Mouse (Mus musculus): Measurements from ENCODE around the gene Tubg2. TPM values are rescaled to one million over a fixed set of nuclear protein-coding genes. Genes with fewer than 3 reads are reported as not detected.

Tubg2 gene
- total RNA-seq, 1 experiment, result 0.31 TPM

GRCm38 (mm10) chr11:101148751-101149150 lies 7.0 kb upstream of the Tubg2 start:
- no peaks in the 10 kb centered on the region for H3K9me3 ChIP-seq (ENCODE audit: control insufficient read depth, insufficient read depth, low read depth, low read length)
- in situ Hi-C loops (cut with MboI; ENCODE audit: low sequenced_read_pairs in 2 of 2, unreplicated experiment in 2 of 2), result no loop called here
- peaks cover 1 to 4% of the 10 kb centered on the region in 2 experiments; a peak in 2 of 4 replicates for H3K4me1 ChIP-seq (ENCODE audit: control insufficient read depth in 2 of 2, insufficient read depth in 2 of 2, low read length in 2 of 2, poor library complexity in 1 of 2)
- TF ChIP-seq ZC3H11A (IDR thresholded peaks at IDR 0.05; ENCODE audit: borderline replicate concordance, low read depth, low read length) (no peak), HCFC1 (IDR thresholded peaks at IDR 0.05; ENCODE audit: borderline replicate concordance, insufficient read depth, low read length) (no peak), CHD2 (IDR thresholded peaks at IDR 0.05; ENCODE audit: low read depth, low read length) (no peak), ZNF384 (IDR thresholded peaks at IDR 0.05; ENCODE audit: low read depth, low read length) (no peak), MAFK (IDR thresholded peaks at IDR 0.05; ENCODE audit: insufficient read depth, low read depth, low read length) (no peak)
- no peak overlapping the region for H3K9ac ChIP-seq (ENCODE audit: insufficient read depth, low read depth, low read length, poor library complexity, severe bottlenecking)
- no peaks in the 10 kb centered on the region for H3K36me3 ChIP-seq (ENCODE audit: control insufficient read depth, insufficient read depth, low read length, poor library complexity, severe bottlenecking)
- H3K4me3 ChIP-seq (ENCODE audit: insufficient read depth in 1 of 2, low read depth in 1 of 2, low read length in 2 of 2, poor library complexity in 1 of 2, severe bottlenecking in 1 of 2), result no peak overlapping the region
- DNase-seq (ENCODE audit: low read depth, low spot score), result no peak
- H3K27ac ChIP-seq (ENCODE audit: insufficient read depth, low read depth, low read length, poor library complexity, severe bottlenecking), result no peak overlapping the region

- Histone ChIP-seq H3K27ac (ENCODE audit: insufficient read depth, low read depth, low read length, poor library complexity, severe bottlenecking) (no peak overlapping the region), H3K4me3 (ENCODE audit: insufficient read depth in 1 of 2, low read depth in 1 of 2, low read length in 2 of 2, poor library complexity in 1 of 2, severe bottlenecking in 1 of 2) (no peak overlapping the region), H3K9ac (ENCODE audit: insufficient read depth, low read depth, low read length, poor library complexity, severe bottlenecking) (no peak overlapping the region), H3K36me3 (ENCODE audit: control insufficient read depth, insufficient read depth, low read length, poor library complexity, severe bottlenecking) (no peaks in the 10 kb centered on the region), H3K9me3 (ENCODE audit: control insufficient read depth, insufficient read depth, low read depth, low read length) (no peaks in the 10 kb centered on the region), H3K4me1 (ENCODE audit: control insufficient read depth in 2 of 2, insufficient read depth in 2 of 2, low read length in 2 of 2, poor library complexity in 1 of 2) (peaks cover 1 to 4% of the 10 kb centered on the region in 2 experiments; a peak in 2 of 4 replicates)
- in situ Hi-C loops (cut with MboI; ENCODE audit: low sequenced_read_pairs in 2 of 2, unreplicated experiment in 2 of 2), result no loop called here
- DNase-seq (ENCODE audit: low read depth, low spot score), result no peak
- TF ChIP-seq CHD2 (IDR thresholded peaks at IDR 0.05; ENCODE audit: low read depth, low read length) (no peak), ZNF384 (IDR thresholded peaks at IDR 0.05; ENCODE audit: low read depth, low read length) (no peak), MAFK (IDR thresholded peaks at IDR 0.05; ENCODE audit: insufficient read depth, low read depth, low read length) (no peak), ZC3H11A (IDR thresholded peaks at IDR 0.05; ENCODE audit: borderline replicate concordance, low read depth, low read length) (no peak), HCFC1 (IDR thresholded peaks at IDR 0.05; ENCODE audit: borderline replicate concordance, insufficient read depth, low read length) (no peak)
Measured at GRCm38 (mm10) chr11:101149178-101150105, 6.3 kb upstream of the Tubg2 start.

GRCm38 (mm10) chr11:101151063-101151462 lies 4.6 kb upstream of the Tubg2 start:
- TF ChIP-seq HCFC1 (IDR thresholded peaks at IDR 0.05; ENCODE audit: borderline replicate concordance, insufficient read depth, low read length), result no peak
- TF ChIP-seq MAFK (IDR thresholded peaks at IDR 0.05; ENCODE audit: insufficient read depth, low read depth, low read length), result no peak
- no peak for TF ChIP-seq ZC3H11A (IDR thresholded peaks at IDR 0.05; ENCODE audit: borderline replicate concordance, low read depth, low read length)
- TF ChIP-seq ZNF384 (IDR thresholded peaks at IDR 0.05; ENCODE audit: low read depth, low read length), result peak; percentile 77
- no peak for TF ChIP-seq CHD2 (IDR thresholded peaks at IDR 0.05; ENCODE audit: low read depth, low read length)
- no peak overlapping the region for H3K9ac ChIP-seq (ENCODE audit: insufficient read depth, low read depth, low read length, poor library complexity, severe bottlenecking)
- in situ Hi-C loops (cut with MboI; ENCODE audit: low sequenced_read_pairs in 2 of 2, unreplicated experiment in 2 of 2), result no loop called here
- H3K4me3 ChIP-seq (ENCODE audit: insufficient read depth in 1 of 2, low read depth in 1 of 2, low read length in 2 of 2, poor library complexity in 1 of 2, severe bottlenecking in 1 of 2), result no peak overlapping the region
- H3K27ac ChIP-seq (ENCODE audit: insufficient read depth, low read depth, low read length, poor library complexity, severe bottlenecking), result no peak overlapping the region
- no peaks in the 10 kb centered on the region for H3K36me3 ChIP-seq (ENCODE audit: control insufficient read depth, insufficient read depth, low read length, poor library complexity, severe bottlenecking)
- no peaks in the 10 kb centered on the region for H3K9me3 ChIP-seq (ENCODE audit: control insufficient read depth, insufficient read depth, low read depth, low read length)
- no peak for DNase-seq (ENCODE audit: low read depth, low spot score)
- peaks cover 1 to 4% of the 10 kb centered on the region in 2 experiments; a peak in 2 of 4 replicates for H3K4me1 ChIP-seq (ENCODE audit: control insufficient read depth in 2 of 2, insufficient read depth in 2 of 2, low read length in 2 of 2, poor library complexity in 1 of 2)

GRCm38 (mm10) chr11:101152825-101153224 lies 2.9 kb upstream of the Tubg2 start:
- no peak for DNase-seq (ENCODE audit: low read depth, low spot score)
- H3K4me3 ChIP-seq (ENCODE audit: insufficient read depth in 1 of 2, low read depth in 1 of 2, low read length in 2 of 2, poor library complexity in 1 of 2, severe bottlenecking in 1 of 2), result no peak overlapping the region
- in situ Hi-C loops (cut with MboI; ENCODE audit: low sequenced_read_pairs in 2 of 2, unreplicated experiment in 2 of 2), result no loop called here
- no peaks in the 10 kb centered on the region for H3K9me3 ChIP-seq (ENCODE audit: control insufficient read depth, insufficient read depth, low read depth, low read length)
- peaks cover 1 to 10% of the 10 kb centered on the region in 2 experiments; a peak in 2 of 4 replicates for H3K4me1 ChIP-seq (ENCODE audit: control insufficient read depth in 2 of 2, insufficient read depth in 2 of 2, low read length in 2 of 2, poor library complexity in 1 of 2)
- H3K9ac ChIP-seq (ENCODE audit: insufficient read depth, low read depth, low read length, poor library complexity, severe bottlenecking), result no peak overlapping the region
- H3K27ac ChIP-seq (ENCODE audit: insufficient read depth, low read depth, low read length, poor library complexity, severe bottlenecking), result no peak overlapping the region
- no peak for TF ChIP-seq MAFK (IDR thresholded peaks at IDR 0.05; ENCODE audit: insufficient read depth, low read depth, low read length)
- TF ChIP-seq CHD2 (IDR thresholded peaks at IDR 0.05; ENCODE audit: low read depth, low read length), result no peak
- TF ChIP-seq ZC3H11A (IDR thresholded peaks at IDR 0.05; ENCODE audit: borderline replicate concordance, low read depth, low read length), result no peak
- no peak for TF ChIP-seq ZNF384 (IDR thresholded peaks at IDR 0.05; ENCODE audit: low read depth, low read length)
- TF ChIP-seq HCFC1 (IDR thresholded peaks at IDR 0.05; ENCODE audit: borderline replicate concordance, insufficient read depth, low read length), result no peak
- no peaks in the 10 kb centered on the region for H3K36me3 ChIP-seq (ENCODE audit: control insufficient read depth, insufficient read depth, low read length, poor library complexity, severe bottlenecking)

Measured in ES-E14 (cell line).